Mouse (Mus musculus) limb, embryonic 13.5 days (tissue): ENCODE measurements at regions not wholly inside any gene's neighbourhood (a gene's known extent, or its start where the extent isn't known, plus 50 kb on each side); places are given as distances from the start of the nearest gene placed in this dataset.
A peak's percentile ranks its signal among the peaks of the same experiment; 100 is the strongest.

Source experiments
- ATAC-seq: fragments of 200-750 bp; cut with Nextera tagmentation; 2 replicates; pipeline ENCODE4 v1.8.0; 2017; ENCODE audit warnings: low read depth, moderate number of reproducible peaks, moderate TSS enrichment; ENCODE audit not compliant: low FRiP score
- H3K27ac ChIP-seq: fragments of 300-500 bp; sonication (generic); 2 replicates; pipeline ENCODE4 v1.5.1; 2015; ENCODE audit warnings: inconsistent platforms, mild to moderate bottlenecking, moderate library complexity
- H3K27me3 ChIP-seq: fragments of 300-500 bp; sonication (generic); 2 replicates; pipeline ENCODE4 v1.6.1; 2015; ENCODE audit warnings: mild to moderate bottlenecking, inconsistent platforms
- H3K36me3 ChIP-seq: fragments of 300-500 bp; sonication (generic); 2 replicates; pipeline ENCODE4 v1.6.1; 2015; ENCODE audit warnings: inconsistent platforms, mild to moderate bottlenecking, moderate library complexity
- H3K4me1 ChIP-seq: fragments of 300-500 bp; sonication (generic); 2 replicates; pipeline ENCODE4 v1.6.1; 2015; ENCODE audit warnings: inconsistent platforms
- H3K4me2 ChIP-seq: fragments of 300-500 bp; sonication (generic); replicated peaks from 2 replicates; pipeline ENCODE4 v1.6.1; 2015; ENCODE audit warnings: inconsistent platforms, mild to moderate bottlenecking, moderate library complexity
- H3K4me3 ChIP-seq: fragments of 300-500 bp; sonication (generic); 2 replicates; pipeline ENCODE4 v1.5.1; 2015; ENCODE audit warnings: moderate library complexity, mild to moderate bottlenecking, inconsistent platforms
- H3K9ac ChIP-seq: fragments of 300-500 bp; sonication (generic); 2 replicates; pipeline ENCODE4 v1.6.1; 2015; ENCODE audit warnings: mild to moderate bottlenecking, inconsistent platforms
- H3K9me3 ChIP-seq: fragments of 300-500 bp; sonication (generic); 2 replicates; pipeline ENCODE4 v1.6.1; 2016; ENCODE audit warnings: inconsistent platforms
- WGBS: fragments of 180-500 bp; shearing (Covaris S2); methylation state at CpG from one replicate; pipeline ENCODE4 v1.1.7; 2015; 5-methylcytosine and 5-hydroxymethylcytosine counted together

GRCm38 (mm10) chr16:24223527-24223880, 169.8 kb upstream of the Lpp start:
- H3K4me2 ChIP-seq, result no peak overlapping the region
- no peaks in the 10 kb centered on the region for H3K9me3 ChIP-seq
- H3K4me3 ChIP-seq, result no peak overlapping the region
- H3K27me3 ChIP-seq, result no peaks in the 10 kb centered on the region
- no peaks in the 10 kb centered on the region for H3K36me3 ChIP-seq
- no peak overlapping the region for H3K27ac ChIP-seq
- 54% methylated on average over 2 of the region's 2 CpGs for WGBS
- peaks cover 15% of the 10 kb centered on the region for H3K4me1 ChIP-seq
- no peak for ATAC-seq
- H3K9ac ChIP-seq, result no peak overlapping the region

- no peaks in the 10 kb centered on the region for H3K36me3 ChIP-seq
- no peak overlapping the region for H3K27ac ChIP-seq
- H3K9me3 ChIP-seq, result no peaks in the 10 kb centered on the region
- 36% methylated on average over 5 of the region's 5 CpGs for WGBS
- H3K27me3 ChIP-seq, result no peaks in the 10 kb centered on the region
- H3K4me1 ChIP-seq, result peaks cover 20% of the 10 kb centered on the region
- H3K4me3 ChIP-seq, result no peak overlapping the region
- no peak for ATAC-seq
- H3K4me2 ChIP-seq, result no peak overlapping the region
- no peak overlapping the region for H3K9ac ChIP-seq
Measured at GRCm38 (mm10) chr16:24222759-24223526, 170.4 kb upstream of the Lpp start.

- no peak overlapping the region for H3K4me3 ChIP-seq
- H3K4me2 ChIP-seq, result no peak overlapping the region
- peaks cover 21% of the 10 kb centered on the region for H3K4me1 ChIP-seq
- no peak for ATAC-seq
- H3K9me3 ChIP-seq, result no peaks in the 10 kb centered on the region
- no peaks in the 10 kb centered on the region for H3K27me3 ChIP-seq
- WGBS, result 90% methylated on average over 3 of the region's 3 CpGs
- no peaks in the 10 kb centered on the region for H3K36me3 ChIP-seq
- H3K27ac ChIP-seq, result no peak overlapping the region
- no peak overlapping the region for H3K9ac ChIP-seq
Measured at GRCm38 (mm10) chr16:24221992-24222391, 171.3 kb upstream of the Lpp start.

- Histone ChIP-seq H3K9ac (no peak overlapping the region), H3K27me3 (no peaks in the 10 kb centered on the region), H3K27ac (peak overlapping the region; percentile 33; the same call in 1 of the 2 replicates), H3K4me2 (no peak overlapping the region), H3K9me3 (no peaks in the 10 kb centered on the region), H3K36me3 (no peaks in the 10 kb centered on the region), H3K4me1 (peaks cover 21% of the 10 kb centered on the region), H3K4me3 (no peak overlapping the region)
- no peak for ATAC-seq
- 63% methylated on average over 3 of the region's 3 CpGs for WGBS
Measured at GRCm38 (mm10) chr16:24220613-24221012, 172.7 kb upstream of the Lpp start.

- H3K4me2 ChIP-seq, result no peak overlapping the region
- 87% methylated on average over 9 of the region's 9 CpGs for WGBS
- H3K9me3 ChIP-seq, result no peaks in the 10 kb centered on the region
- H3K36me3 ChIP-seq, result no peaks in the 10 kb centered on the region
- H3K27me3 ChIP-seq, result no peaks in the 10 kb centered on the region
- H3K9ac ChIP-seq, result no peak overlapping the region
- no peak for ATAC-seq
- no peak overlapping the region for H3K4me3 ChIP-seq
- no peak overlapping the region for H3K27ac ChIP-seq
- peaks cover 21% of the 10 kb centered on the region for H3K4me1 ChIP-seq
Measured at GRCm38 (mm10) chr16:24219691-24220090, 173.6 kb upstream of the Lpp start.

- Histone ChIP-seq H3K4me1 (peaks cover 21% of the 10 kb centered on the region), H3K27ac (no peak overlapping the region), H3K4me3 (no peak overlapping the region), H3K36me3 (no peaks in the 10 kb centered on the region), H3K27me3 (no peaks in the 10 kb centered on the region), H3K4me2 (no peak overlapping the region; the same call in 1 of the 2 replicates), H3K9ac (no peak overlapping the region), H3K9me3 (no peaks in the 10 kb centered on the region)
- ATAC-seq, result no peak
- WGBS, result 49% methylated on average over 4 of the region's 4 CpGs
Measured at GRCm38 (mm10) chr16:24218850-24219185, 174.5 kb upstream of the Lpp start.

- no peak overlapping the region for H3K9ac ChIP-seq
- H3K36me3 ChIP-seq, result no peaks in the 10 kb centered on the region
- H3K4me2 ChIP-seq, result peak overlapping the region; percentile 35
- no peaks in the 10 kb centered on the region for H3K9me3 ChIP-seq
- no peaks in the 10 kb centered on the region for H3K27me3 ChIP-seq
- H3K27ac ChIP-seq, result no peak overlapping the region
- peaks cover 21% of the 10 kb centered on the region for H3K4me1 ChIP-seq
- 22% methylated on average over 14 of the region's 14 CpGs for WGBS
- H3K4me3 ChIP-seq, result no peak overlapping the region
- ATAC-seq, result peak; percentile 75
Measured at GRCm38 (mm10) chr16:24218162-24218849, 175.0 kb upstream of the Lpp start.

- H3K9me3 ChIP-seq, result no peaks in the 10 kb centered on the region
- peaks cover 21% of the 10 kb centered on the region for H3K4me1 ChIP-seq
- no peak overlapping the region for H3K4me3 ChIP-seq
- no peak overlapping the region for H3K4me2 ChIP-seq
- H3K36me3 ChIP-seq, result no peaks in the 10 kb centered on the region
- no peak overlapping the region for H3K9ac ChIP-seq
- 84% methylated on average over 5 of the region's 5 CpGs for WGBS
- no peaks in the 10 kb centered on the region for H3K27me3 ChIP-seq
- no peak for ATAC-seq
- no peak overlapping the region for H3K27ac ChIP-seq
Measured at GRCm38 (mm10) chr16:24216828-24217227, 176.5 kb upstream of the Lpp start.

- no peak overlapping the region for H3K27ac ChIP-seq
- H3K27me3 ChIP-seq, result no peaks in the 10 kb centered on the region
- H3K9me3 ChIP-seq, result no peaks in the 10 kb centered on the region
- no peak overlapping the region for H3K4me2 ChIP-seq
- no peak overlapping the region for H3K9ac ChIP-seq
- 95% methylated on average over 8 of the region's 8 CpGs for WGBS
- peaks cover 12% of the 10 kb centered on the region for H3K4me1 ChIP-seq
- no peaks in the 10 kb centered on the region for H3K36me3 ChIP-seq
- no peak for ATAC-seq
- no peak overlapping the region for H3K4me3 ChIP-seq
Measured at GRCm38 (mm10) chr16:24215353-24215752, 178.0 kb upstream of the Lpp start.

GRCm38 (mm10) chr16:24213577-24213976, 179.7 kb upstream of the Lpp start:
- no peaks in the 10 kb centered on the region for H3K9me3 ChIP-seq
- H3K36me3 ChIP-seq, result no peaks in the 10 kb centered on the region
- H3K9ac ChIP-seq, result no peak overlapping the region
- no peak for ATAC-seq
- H3K4me2 ChIP-seq, result no peak overlapping the region
- no peak overlapping the region for H3K27ac ChIP-seq
- H3K4me1 ChIP-seq, result peaks cover 7% of the 10 kb centered on the region
- no peak overlapping the region for H3K4me3 ChIP-seq
- 92% methylated on average over 3 of the region's 3 CpGs for WGBS
- H3K27me3 ChIP-seq, result no peaks in the 10 kb centered on the region

GRCm38 (mm10) chr16:24212702-24213101, 180.6 kb upstream of the Lpp start:
- no peaks in the 10 kb centered on the region for H3K36me3 ChIP-seq
- H3K27me3 ChIP-seq, result no peaks in the 10 kb centered on the region
- no peak overlapping the region for H3K9ac ChIP-seq
- H3K9me3 ChIP-seq, result no peaks in the 10 kb centered on the region
- no peak overlapping the region for H3K4me2 ChIP-seq
- no peaks in the 10 kb centered on the region for H3K4me1 ChIP-seq
- 82% methylated on average over 2 of the region's 2 CpGs for WGBS
- H3K4me3 ChIP-seq, result no peak overlapping the region
- H3K27ac ChIP-seq, result no peak overlapping the region
- no peak for ATAC-seq

GRCm38 (mm10) chr16:24211588-24211987, 181.7 kb upstream of the Lpp start:
- H3K9me3 ChIP-seq, result no peaks in the 10 kb centered on the region
- no peak for ATAC-seq
- H3K4me3 ChIP-seq, result no peak overlapping the region
- no peak overlapping the region for H3K9ac ChIP-seq
- H3K27me3 ChIP-seq, result no peaks in the 10 kb centered on the region
- H3K4me2 ChIP-seq, result no peak overlapping the region
- no peak overlapping the region for H3K27ac ChIP-seq
- H3K4me1 ChIP-seq, result no peaks in the 10 kb centered on the region
- no peaks in the 10 kb centered on the region for H3K36me3 ChIP-seq
- WGBS, result 82% methylated on average over 1 of the region's 1 CpGs

GRCm38 (mm10) chr16:24208876-24209275, 184.4 kb upstream of the Lpp start:
- Histone ChIP-seq H3K4me2 (no peak overlapping the region), H3K27ac (no peak overlapping the region), H3K36me3 (no peaks in the 10 kb centered on the region), H3K4me3 (no peak overlapping the region), H3K9ac (no peak overlapping the region), H3K27me3 (no peaks in the 10 kb centered on the region), H3K4me1 (peaks cover 12% of the 10 kb centered on the region), H3K9me3 (no peaks in the 10 kb centered on the region)
- 46% methylated on average over 2 of the region's 2 CpGs for WGBS
- ATAC-seq, result no peak
